Mouse (Mus musculus) cerebellum, adult 2 months (tissue): ENCODE data around the gene Cyp2w1. TPM values are rescaled to one million over a fixed set of nuclear protein-coding genes. Genes with fewer than 3 reads are reported as not detected.
A peak's percentile ranks its signal among the peaks of the same experiment; 100 is the strongest.
"Not testable (repeated sequence)": the region's sequence is repeated elsewhere in the genome, so short reads cannot be mapped to it uniquely, and the experiment has no call there.

Source experiments
- DNase-seq, 2 experiments: peaks; one replicate each; pipeline ENCODE4 v3.0.0; 2021
- H3K27ac ChIP-seq: fragments of 200-500 bp; 2 replicates; pipeline ENCODE4 v1.5.1; 2012; ENCODE audit warnings: low read length, control low read depth, inconsistent platforms; ENCODE audit not compliant: insufficient read depth
- H3K27me3 ChIP-seq: fragments of 200-500 bp; 2 replicates; pipeline ENCODE4 v1.6.1; 2012; ENCODE audit warnings: inconsistent platforms, mild to moderate bottlenecking, low read length, moderate library complexity; ENCODE audit not compliant: control insufficient read depth, insufficient read depth
- H3K4me1 ChIP-seq: fragments of 200-500 bp; 2 replicates; pipeline ENCODE4 v1.6.1; 2011; ENCODE audit warnings: low read length; ENCODE audit not compliant: control insufficient read depth, insufficient read depth
- H3K4me3 ChIP-seq: fragments of 200-500 bp; replicated peaks from 2 replicates; pipeline ENCODE3; 2011; ENCODE audit warnings: mild to moderate bottlenecking, low read depth, low read length, control low read depth; ENCODE audit not compliant: insufficient read depth
- CTCF ChIP-seq: fragments of 200-500 bp; IDR thresholded peaks from 2 replicates; pipeline ENCODE4 v1.5.1; 2011; ENCODE audit warnings: low read depth, mild to moderate bottlenecking, control low read depth, low read length, moderate library complexity, borderline replicate concordance; ENCODE audit not compliant: insufficient read depth
- POLR2A ChIP-seq: fragments of 200-500 bp; IDR thresholded peaks from 2 replicates; pipeline ENCODE4 v1.6.1; 2011; ENCODE audit warnings: low read length, control low read depth, borderline replicate concordance; ENCODE audit not compliant: insufficient read depth
- WGBS: fragments of 180-500 bp; shearing (Covaris S2); methylation state at CpG from one replicate; pipeline ENCODE4 v1.1.7; 2018; 5-methylcytosine and 5-hydroxymethylcytosine counted together
- polyA plus RNA-seq: library from polyadenylated mRNA; depleted of rRNA; stranded (reverse); fragments of >200 nt; gene quantifications from 2 replicates; pipeline ENCODE4 v1.2.3, GENCODE M21; 2012

Cyp2w1 gene
- polyA plus RNA-seq, 1 experiment: not detected

GRCm38 (mm10) chr5:139326111-139326696, 26.2 kb upstream of the Cyp2w1 start:
- H3K27me3 ChIP-seq: no peaks in the 10 kb centered on the region
- no peak for TF ChIP-seq POLR2A
- TF ChIP-seq CTCF: peak; percentile 41
- peaks cover 24% of the 10 kb centered on the region for H3K4me1 ChIP-seq
- no peak overlapping the region for H3K4me3 ChIP-seq
- peak overlapping the region; percentile 57 for H3K27ac ChIP-seq
- peak; percentile 59 to 68 for DNase-seq
- 11% methylated on average over 13 of the region's 13 CpGs for WGBS

DNA sequence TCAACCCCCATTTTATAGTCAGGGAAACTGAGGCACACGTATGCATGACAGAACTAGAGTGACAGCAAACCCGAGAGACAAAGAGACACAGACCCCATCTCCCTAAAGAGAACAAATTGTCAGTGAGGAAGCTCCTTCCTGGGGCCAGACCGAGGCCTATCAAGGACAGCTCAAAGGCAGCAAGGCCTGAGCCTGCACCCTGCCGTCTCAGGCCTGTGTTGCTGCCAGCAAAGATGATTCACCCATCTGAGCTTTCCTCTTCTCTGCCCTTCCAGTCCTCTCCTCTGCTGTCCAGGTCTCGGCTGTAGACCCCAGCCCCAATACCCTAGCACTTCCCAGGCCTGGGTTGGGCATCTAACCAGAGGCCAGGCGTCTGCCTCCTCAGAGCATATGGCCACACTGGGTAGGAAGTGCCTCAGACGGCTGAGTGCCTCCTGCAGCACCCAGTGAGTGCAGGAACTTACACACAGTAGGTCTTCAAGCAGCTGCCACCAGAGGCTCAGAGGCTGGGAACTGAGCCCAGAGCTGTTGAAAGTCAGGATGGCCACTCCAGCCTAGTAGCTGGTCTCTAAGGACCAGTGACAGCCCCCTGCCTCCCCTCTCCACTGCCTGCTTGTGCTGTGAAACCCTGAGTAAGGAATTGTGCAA, 25.3 kb upstream of the Cyp2w1 start:
- peaks cover 24% of the 10 kb centered on the region for H3K4me1 ChIP-seq
- WGBS: 45% methylated on average over 7 of the region's 7 CpGs
- no peak for DNase-seq

GRCm38 (mm10) chr5:139327634-139328020, 24.8 kb upstream of the Cyp2w1 start:
- peaks cover 24% of the 10 kb centered on the region for H3K4me1 ChIP-seq
- 76% methylated on average over 7 of the region's 7 CpGs for WGBS

More for the DNA sequence above, 25.3 kb upstream of the Cyp2w1 start:
- Histone ChIP-seq H3K27me3 (no peaks in the 10 kb centered on the region), H3K27ac (peak overlapping the region; percentile 57; the same call in 1 of the 2 replicates), H3K4me3 (no peak overlapping the region)
- TF ChIP-seq POLR2A (no peak), CTCF (no peak)

DNA sequence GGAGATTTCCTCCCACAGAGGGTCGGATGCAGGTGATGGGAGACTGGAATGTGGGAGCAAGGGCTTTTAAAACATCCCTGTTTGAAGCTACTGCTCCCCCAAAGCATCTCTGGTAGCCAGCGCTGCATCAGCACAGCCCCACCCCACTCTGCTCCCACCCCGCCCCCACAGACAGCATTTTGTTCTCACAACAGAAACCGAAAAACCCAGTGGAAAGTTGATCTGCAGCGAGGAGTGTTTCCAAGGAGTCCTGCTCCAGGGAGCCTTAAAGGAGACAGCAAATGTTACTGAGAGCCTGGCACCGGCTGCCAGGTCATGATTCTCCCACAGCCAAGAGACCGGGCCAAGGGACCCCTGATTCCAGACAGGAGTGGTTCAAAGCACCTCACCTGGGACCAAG, 21.7 kb upstream of the Cyp2w1 start:
- TF ChIP-seq CTCF (no peak), POLR2A (no peak)
- H3K27ac ChIP-seq: no peak overlapping the region
- no peak for DNase-seq
- no peak overlapping the region for H3K4me3 ChIP-seq
- H3K4me1 ChIP-seq: peaks cover 17% of the 10 kb centered on the region
- no peaks in the 10 kb centered on the region for H3K27me3 ChIP-seq
- WGBS: 65% methylated on average over 7 of the region's 7 CpGs

More at GRCm38 (mm10) chr5:139327634-139328020, 24.8 kb upstream of the Cyp2w1 start:
- no peak overlapping the region for H3K4me3 ChIP-seq
- TF ChIP-seq POLR2A (no peak), CTCF (no peak)
- no peak for DNase-seq
- H3K27ac ChIP-seq: no peak overlapping the region
- H3K27me3 ChIP-seq: no peaks in the 10 kb centered on the region

DNA sequence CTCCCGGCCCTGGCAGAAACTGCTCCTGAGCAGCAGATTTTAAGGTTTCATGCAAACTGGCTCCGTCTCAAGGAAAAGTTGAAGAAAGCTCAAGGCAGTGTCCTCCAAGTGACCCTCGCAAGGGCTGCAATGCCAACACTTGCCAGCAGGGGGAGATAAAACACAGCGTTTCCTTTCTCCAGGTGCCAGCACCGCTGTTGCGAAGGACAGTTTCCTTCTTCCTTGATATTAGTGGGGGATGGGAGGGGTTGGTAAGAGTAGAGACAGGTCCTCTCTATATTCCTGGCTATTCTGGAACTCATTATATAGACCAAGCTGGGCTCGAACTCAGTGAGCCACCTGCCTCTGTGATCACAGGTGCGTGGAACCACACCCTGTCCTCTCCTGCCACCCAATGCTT, 20.7 kb upstream of the Cyp2w1 start:
- no peaks in the 10 kb centered on the region for H3K27me3 ChIP-seq
- H3K4me1 ChIP-seq: peaks cover 12% of the 10 kb centered on the region
- DNase-seq: peak; percentile 71 to 87
- TF ChIP-seq CTCF (peak; percentile 97), POLR2A (no peak)
- no peak overlapping the region for H3K4me3 ChIP-seq
- 20% methylated on average over 8 of the region's 8 CpGs for WGBS
- no peak overlapping the region for H3K27ac ChIP-seq

DNA sequence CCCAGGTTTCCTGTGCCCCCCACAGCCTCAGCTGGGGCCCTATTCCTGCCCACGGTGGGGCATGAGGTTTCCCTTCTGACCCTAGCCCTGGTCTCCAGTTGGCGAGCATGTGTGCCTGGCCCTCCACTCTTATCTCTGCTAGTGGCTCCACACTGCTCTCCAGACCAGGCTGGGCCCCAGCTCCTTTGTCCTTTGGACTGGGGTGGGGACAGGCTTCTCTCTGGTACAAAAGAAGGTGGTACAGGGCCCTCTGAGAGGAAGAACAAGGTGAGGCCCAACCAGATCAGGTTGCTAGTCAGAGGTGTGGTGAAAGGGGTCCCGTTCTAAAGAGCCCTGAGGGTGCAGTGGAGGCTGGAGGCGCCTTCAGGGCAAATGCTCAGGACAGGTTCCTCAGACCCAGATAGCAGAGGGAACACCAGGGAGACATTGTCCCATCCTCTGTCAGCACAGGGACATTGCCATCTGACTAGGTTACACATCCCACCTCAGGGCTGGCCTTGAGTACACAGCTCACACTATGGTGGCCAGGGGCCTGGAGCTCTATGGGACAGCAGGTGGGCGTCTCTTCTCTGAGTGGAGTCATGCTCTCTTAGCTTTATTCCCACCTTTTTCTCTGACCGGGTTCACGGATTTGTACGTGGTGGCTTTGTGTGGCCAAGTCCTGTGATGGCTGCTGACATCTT, 19.7 kb upstream of the Cyp2w1 start:
- H3K27me3 ChIP-seq: no peaks in the 10 kb centered on the region
- H3K4me1 ChIP-seq: peaks cover 13% of the 10 kb centered on the region
- TF ChIP-seq POLR2A: no peak
- no peak for TF ChIP-seq CTCF
- no peak overlapping the region for H3K4me3 ChIP-seq
- DNase-seq: no peak
- WGBS: 85% methylated on average over 8 of the region's 8 CpGs
- no peak overlapping the region for H3K27ac ChIP-seq

GRCm38 (mm10) chr5:139333301-139334013, 19.0 kb upstream of the Cyp2w1 start:
- peaks cover 19% of the 10 kb centered on the region for H3K4me1 ChIP-seq
- no peak for DNase-seq
- H3K27ac ChIP-seq: no peak overlapping the region
- TF ChIP-seq CTCF (no peak), POLR2A (no peak)
- H3K4me3 ChIP-seq: no peak overlapping the region
- H3K27me3 ChIP-seq: no peaks in the 10 kb centered on the region
- WGBS: 59% methylated on average over 16 of the region's 16 CpGs

- not testable (repeated sequence) for H3K4me3 ChIP-seq, H3K27ac ChIP-seq, H3K27me3 ChIP-seq, DNase-seq
- 86% methylated on average over 10 of the region's 10 CpGs for WGBS
- peaks cover 27% of the 10 kb centered on the region for H3K4me1 ChIP-seq
These were observed 18.0 kb upstream of the Cyp2w1 start for GRCm38 (mm10) chr5:139334394-139334793.
